Mouse (Mus musculus): ENCODE measurements around the gene Ahcyl1. TPM values are rescaled to one million over a fixed set of nuclear protein-coding genes. Genes with fewer than 3 reads are reported as not detected.

Ahcyl1 gene
- total and polyA plus RNA-seq, 2 experiments from 2014 or later, result 32.0 to 43.3 TPM

DNA sequence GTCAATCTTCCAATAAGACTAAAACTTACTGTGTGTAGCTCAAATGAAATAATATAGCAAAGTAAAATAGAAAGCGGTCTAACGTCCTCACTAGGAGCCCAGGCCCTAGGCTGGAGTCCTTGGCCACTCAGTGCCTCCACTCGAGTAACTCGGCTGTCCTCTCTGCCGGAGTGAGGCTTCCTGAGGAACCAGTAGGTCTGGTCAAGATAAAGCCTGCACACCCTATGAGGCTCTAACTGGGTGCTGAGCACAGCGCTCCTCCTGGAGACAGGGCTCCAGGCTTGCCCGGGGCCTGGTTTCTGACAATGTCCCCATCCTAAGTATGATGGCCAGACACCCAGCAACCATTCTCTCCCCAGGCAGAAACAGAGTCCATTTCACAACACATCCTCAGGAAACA is 73.8 kb downstream of the Ahcyl1 start:
- Histone ChIP-seq H3K9ac (replicated peaks; ENCODE audit: low read depth, low read length) (no peak overlapping the region), H3K36me3 (replicated peaks; ENCODE audit: control insufficient read depth, insufficient read depth, low read length) (peaks cover 97% of the 10 kb centered on the region), H3K4me2 (ENCODE audit: low read depth, low read length) (no peak overlapping the region), H3K9me3 (replicated peaks; ENCODE audit: control insufficient read depth, low read length) (no peaks in the 10 kb centered on the region), H3K27me3 (ENCODE audit: control insufficient read depth, insufficient read depth, low read length) (no peaks in the 10 kb centered on the region), H3K4me3 (ENCODE audit: low read depth, low read length) (no peak overlapping the region), H3K27ac (ENCODE audit: low read depth) (no peak overlapping the region), H3K4me1 (ENCODE audit: control insufficient read depth, insufficient read depth) (no peaks in the 10 kb centered on the region)
- DNase-seq (ENCODE audit: low spot score), result no peak
- ATAC-seq (ENCODE audit: insufficient read depth, low read depth), result no peak
- 88% methylated on average over 7 of the region's 7 CpGs for WGBS
- no peak for TF ChIP-seq EP300 (IDR thresholded peaks at IDR 0.05; ENCODE audit: low read depth)
- TF ChIP-seq CTCF (IDR thresholded peaks at IDR 0.05; ENCODE audit: low read depth), result no peak

- Histone ChIP-seq H3K9ac (replicated peaks; ENCODE audit: low read depth, low read length) (no peak overlapping the region), H3K36me3 (replicated peaks; ENCODE audit: control insufficient read depth, insufficient read depth, low read length) (peaks cover 97% of the 10 kb centered on the region), H3K9me3 (replicated peaks; ENCODE audit: control insufficient read depth, low read length) (no peaks in the 10 kb centered on the region), H3K4me3 (ENCODE audit: low read depth, low read length) (no peak overlapping the region), H3K27ac (ENCODE audit: low read depth) (no peak overlapping the region), H3K27me3 (ENCODE audit: control insufficient read depth, insufficient read depth, low read length) (no peaks in the 10 kb centered on the region), H3K4me1 (ENCODE audit: control insufficient read depth, insufficient read depth) (peaks cover 3% of the 10 kb centered on the region; the same call in 1 of the 2 replicates), H3K4me2 (ENCODE audit: low read depth, low read length) (no peak overlapping the region)
- ATAC-seq (ENCODE audit: insufficient read depth, low read depth), result no peak; the same call in 1 of the 2 replicates
- WGBS, result 79% methylated on average over 21 of the region's 21 CpGs
- TF ChIP-seq CTCF (IDR thresholded peaks at IDR 0.05; ENCODE audit: low read depth), result no peak
- no peak for TF ChIP-seq EP300 (IDR thresholded peaks at IDR 0.05; ENCODE audit: low read depth)
- no peak for DNase-seq (ENCODE audit: low spot score)
Observed at GRCm38 (mm10) chr3:107621286-107622075, 74.9 kb downstream of the Ahcyl1 start.

DNA sequence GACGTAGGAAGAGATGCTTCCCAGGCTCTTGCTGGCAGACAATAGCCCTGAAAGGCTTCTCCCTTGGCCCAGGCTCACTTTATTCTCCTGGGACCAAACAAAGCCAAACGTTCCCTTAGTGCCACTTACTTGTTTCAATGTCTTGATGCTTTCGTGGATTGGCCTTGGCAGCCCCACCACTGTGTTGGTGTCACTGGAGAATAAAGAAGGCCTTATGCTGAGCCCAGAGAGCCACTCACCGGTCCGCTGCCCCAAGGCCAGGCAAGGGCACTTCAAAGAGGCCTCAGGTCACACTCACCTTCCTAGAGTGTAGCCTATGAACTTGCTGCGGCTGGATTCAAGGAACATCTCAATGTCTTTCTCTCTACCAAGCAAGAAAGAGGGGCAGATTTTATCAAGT is 76.4 kb downstream of the Ahcyl1 start:
- no peak overlapping the region for H3K27ac ChIP-seq (ENCODE audit: low read depth)
- peaks cover 3% of the 10 kb centered on the region; the same call in 1 of the 2 replicates for H3K4me1 ChIP-seq (ENCODE audit: control insufficient read depth, insufficient read depth)
- no peak overlapping the region for H3K4me3 ChIP-seq (ENCODE audit: low read depth, low read length)
- WGBS, result 86% methylated on average over 6 of the region's 6 CpGs
- H3K4me2 ChIP-seq (ENCODE audit: low read depth, low read length), result no peak overlapping the region
- DNase-seq (ENCODE audit: low spot score) (no peak), ATAC-seq (ENCODE audit: insufficient read depth, low read depth) (no peak)
- no peak for TF ChIP-seq CTCF (IDR thresholded peaks at IDR 0.05; ENCODE audit: low read depth)
- TF ChIP-seq EP300 (IDR thresholded peaks at IDR 0.05; ENCODE audit: low read depth), result no peak
- H3K36me3 ChIP-seq (replicated peaks; ENCODE audit: control insufficient read depth, insufficient read depth, low read length), result peaks cover 97% of the 10 kb centered on the region
- no peaks in the 10 kb centered on the region for H3K27me3 ChIP-seq (ENCODE audit: control insufficient read depth, insufficient read depth, low read length)
- no peaks in the 10 kb centered on the region for H3K9me3 ChIP-seq (replicated peaks; ENCODE audit: control insufficient read depth, low read length)
- H3K9ac ChIP-seq (replicated peaks; ENCODE audit: low read depth, low read length), result no peak overlapping the region

- H3K27ac ChIP-seq (ENCODE audit: low read depth), result no peak overlapping the region
- H3K4me1 ChIP-seq (ENCODE audit: control insufficient read depth, insufficient read depth), result peaks cover 3% of the 10 kb centered on the region; the same call in 1 of the 2 replicates
- H3K4me3 ChIP-seq (ENCODE audit: low read depth, low read length), result no peak overlapping the region
- no peak overlapping the region for H3K4me2 ChIP-seq (ENCODE audit: low read depth, low read length)
- ATAC-seq (ENCODE audit: insufficient read depth, low read depth), result no peak
- 94% methylated on average over 3 of the region's 3 CpGs for WGBS
- no peak overlapping the region for H3K9ac ChIP-seq (replicated peaks; ENCODE audit: low read depth, low read length)
- TF ChIP-seq CTCF (IDR thresholded peaks at IDR 0.05; ENCODE audit: low read depth) (no peak), EP300 (IDR thresholded peaks at IDR 0.05; ENCODE audit: low read depth) (no peak)
- H3K27me3 ChIP-seq (ENCODE audit: control insufficient read depth, insufficient read depth, low read length), result no peaks in the 10 kb centered on the region
- H3K36me3 ChIP-seq (replicated peaks; ENCODE audit: control insufficient read depth, insufficient read depth, low read length), result peaks cover 97% of the 10 kb centered on the region
- H3K9me3 ChIP-seq (replicated peaks; ENCODE audit: control insufficient read depth, low read length), result no peaks in the 10 kb centered on the region
- no peak for DNase-seq (ENCODE audit: low spot score)
Observed at GRCm38 (mm10) chr3:107617800-107618199, 78.6 kb downstream of the Ahcyl1 start.

Other genes starting within 250 kb of the Ahcyl1 start
- 0.04 and 0.15 TPM in 2 replicates for gene Kcnc4, start 237.0 kb downstream of the Ahcyl1 start, total RNA-seq (2014; rRNA removed; ENCODE audit: low replicate concordance)
- 0.10 and 0.20 TPM in 2 replicates for gene Kcnc4, start 237.0 kb downstream of the Ahcyl1 start, polyA plus RNA-seq (2015; fragmentation: Nextera tagmentation; extraction: Ambion mirVana)
- gene Slc6a17, start 178.5 kb downstream of the Ahcyl1 start, total RNA-seq (2014; rRNA removed; ENCODE audit: low replicate concordance), result 9.7 and 22.3 TPM in 2 replicates
- 2.4 and 3.1 TPM in 2 replicates for gene Slc6a17, start 178.5 kb downstream of the Ahcyl1 start, polyA plus RNA-seq (2015; fragmentation: Nextera tagmentation; extraction: Ambion mirVana)
- gene Ubl4b, start 141.5 kb downstream of the Ahcyl1 start, total RNA-seq (2014; rRNA removed; ENCODE audit: low replicate concordance), result not detected in 2 replicates
- not detected in 2 replicates for gene Ubl4b, start 141.5 kb downstream of the Ahcyl1 start, polyA plus RNA-seq (2015; fragmentation: Nextera tagmentation; extraction: Ambion mirVana)
- not detected in 2 replicates for gene Alx3, start 101.5 kb downstream of the Ahcyl1 start, total RNA-seq (2014; rRNA removed; ENCODE audit: low replicate concordance)
- not detected in 2 replicates for gene Alx3, start 101.5 kb downstream of the Ahcyl1 start, polyA plus RNA-seq (2015; fragmentation: Nextera tagmentation; extraction: Ambion mirVana)
- not detected in 2 replicates for gene Gm10961, start 65.2 kb downstream of the Ahcyl1 start, total RNA-seq (2014; rRNA removed; ENCODE audit: low replicate concordance)
- gene Gm10961, start 65.2 kb downstream of the Ahcyl1 start, polyA plus RNA-seq (2015; fragmentation: Nextera tagmentation; extraction: Ambion mirVana), result not detected in 2 replicates
- 35.7 and 49.2 TPM in 2 replicates for gene Strip1, start 64.9 kb downstream of the Ahcyl1 start, total RNA-seq (2014; rRNA removed; ENCODE audit: low replicate concordance)
- gene Strip1, start 64.9 kb downstream of the Ahcyl1 start, polyA plus RNA-seq (2015; fragmentation: Nextera tagmentation; extraction: Ambion mirVana), result 23.5 and 24.0 TPM in 2 replicates
- 18.2 and 23.6 TPM in 2 replicates for gene Csf1, start 63.9 kb upstream of the Ahcyl1 start, total RNA-seq (2014; rRNA removed; ENCODE audit: low replicate concordance)
- 7.7 and 8.1 TPM in 2 replicates for gene Csf1, start 63.9 kb upstream of the Ahcyl1 start, polyA plus RNA-seq (2015; fragmentation: Nextera tagmentation; extraction: Ambion mirVana)
- not detected in 2 replicates for gene Eps8l3, start 180.7 kb upstream of the Ahcyl1 start, total RNA-seq (2014; rRNA removed; ENCODE audit: low replicate concordance)
- gene Eps8l3, start 180.7 kb upstream of the Ahcyl1 start, polyA plus RNA-seq (2015; fragmentation: Nextera tagmentation; extraction: Ambion mirVana), result not detected in 2 replicates
- gene Gstm5, start 199.3 kb upstream of the Ahcyl1 start, total RNA-seq (2014; rRNA removed; ENCODE audit: low replicate concordance), result 81.9 and 98.4 TPM in 2 replicates
- gene Gstm5, start 199.3 kb upstream of the Ahcyl1 start, polyA plus RNA-seq (2015; fragmentation: Nextera tagmentation; extraction: Ambion mirVana), result 132 and 138 TPM in 2 replicates
- gene Gstm7, start 235.3 kb upstream of the Ahcyl1 start, total RNA-seq (2014; rRNA removed; ENCODE audit: low replicate concordance), result 51.2 and 62.3 TPM in 2 replicates
- gene Gstm7, start 235.3 kb upstream of the Ahcyl1 start, polyA plus RNA-seq (2015; fragmentation: Nextera tagmentation; extraction: Ambion mirVana), result 33.3 and 35.0 TPM in 2 replicates
- 17.9 and 20.3 TPM in 2 replicates for gene Gstm6, start 247.2 kb upstream of the Ahcyl1 start, total RNA-seq (2014; rRNA removed; ENCODE audit: low replicate concordance)
- 11.5 and 12.9 TPM in 2 replicates for gene Gstm6, start 247.2 kb upstream of the Ahcyl1 start, polyA plus RNA-seq (2015; fragmentation: Nextera tagmentation; extraction: Ambion mirVana)

Measured in heart, postnatal 0 days (tissue).